Mouse (Mus musculus) WW6 (cell line): ENCODE results near the gene Synrg.

Experiments
- DNase-seq: peaks from one replicate; pipeline ENCODE4 v3.0.0-alpha.2; 2013; ENCODE audit warnings: low read depth, low spot score

Gene Synrg

GRCm38 (mm10) chr11:84040621-84041020 is 76.4 kb downstream of the Synrg start:
- DNase-seq, result no peak

GRCm38 (mm10) chr11:84042808-84043762 is 78.9 kb downstream of the Synrg start:
- DNase-seq, result no peak

GRCm38 (mm10) chr11:84044988-84045387 is 80.8 kb downstream of the Synrg start:
- DNase-seq, result no peak

- no peak for DNase-seq
Measured at GRCm38 (mm10) chr11:84047270-84047669, 83.0 kb downstream of the Synrg start.

- no peak for DNase-seq
Measured at GRCm38 (mm10) chr11:84048411-84048810, 84.2 kb downstream of the Synrg start.

- DNase-seq, result no peak
Measured at GRCm38 (mm10) chr11:84053055-84053454, 88.8 kb downstream of the Synrg start.

GRCm38 (mm10) chr11:84053524-84054163 is 89.4 kb downstream of the Synrg start:
- DNase-seq, result no peak

- DNase-seq, result no peak
Measured at GRCm38 (mm10) chr11:84057418-84057817, 93.2 kb downstream of the Synrg start.

GRCm38 (mm10) chr11:84059784-84060183 is 95.6 kb downstream of the Synrg start:
- DNase-seq, result no peak

GRCm38 (mm10) chr11:84060635-84061034 is 96.4 kb downstream of the Synrg start:
- DNase-seq, result no peak

GRCm38 (mm10) chr11:84061881-84062280 is 97.7 kb downstream of the Synrg start:
- DNase-seq, result no peak

GRCm38 (mm10) chr11:84062805-84063204 is 98.6 kb downstream of the Synrg start:
- no peak for DNase-seq

GRCm38 (mm10) chr11:84063631-84064209 is 99.5 kb downstream of the Synrg start:
- DNase-seq, result no peak

GRCm38 (mm10) chr11:84066071-84066481 is 101.8 kb downstream of the Synrg start:
- no peak for DNase-seq

- DNase-seq, result no peak
Measured at GRCm38 (mm10) chr11:84066927-84067645, 102.9 kb downstream of the Synrg start.

GRCm38 (mm10) chr11:84067720-84068190 is 103.5 kb downstream of the Synrg start:
- DNase-seq, result no peak

GRCm38 (mm10) chr11:84068191-84069033 is 104.2 kb downstream of the Synrg start:
- no peak for DNase-seq

GRCm38 (mm10) chr11:84069034-84069370 is 104.8 kb downstream of the Synrg start, which contains the start of gene Dusp14:
Dusp14 (minus strand) TSS chr11:84069261.
- no peak for DNase-seq

- no peak for DNase-seq
Measured at GRCm38 (mm10) chr11:84072904-84073651, 108.8 kb downstream of the Synrg start.
